Mouse (Mus musculus): ENCODE data around the gene Nr2e1. TPM values are rescaled to one million over a fixed set of nuclear protein-coding genes. Genes with fewer than 3 reads are reported as not detected.

Gene Nr2e1
- polyA plus RNA-seq, 1 experiment = not detected

DNA sequence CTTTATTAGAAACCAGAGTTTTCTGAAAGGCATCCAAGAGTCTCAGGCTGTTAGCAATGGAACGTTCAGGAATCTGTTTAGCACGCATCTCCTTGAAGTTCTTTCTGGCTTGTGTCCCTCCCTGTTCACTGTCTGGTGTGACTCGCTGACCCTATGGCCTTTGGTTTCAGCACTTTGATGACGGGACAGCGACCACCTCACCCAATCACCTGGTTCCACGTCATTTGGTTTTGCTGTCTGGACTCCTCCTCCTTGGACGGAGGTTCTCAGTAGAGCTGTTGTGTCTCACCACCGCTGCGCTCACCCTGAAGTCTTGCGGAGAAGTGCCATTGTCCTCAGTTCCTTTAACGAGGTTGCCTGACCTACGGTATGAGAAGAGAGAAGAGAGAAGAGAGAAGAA, 21.2 kb downstream of the Nr2e1 start:
- Histone ChIP-seq H3K4me3 (ENCODE audit: control insufficient read depth, insufficient read depth, low read length) (no peak overlapping the region), H3K4me1 (replicated peaks; ENCODE audit: control insufficient read depth, insufficient read depth, low read length) (no peaks in the 10 kb centered on the region), H3K27ac (ENCODE audit: control insufficient read depth, insufficient read depth, low read length) (no peak overlapping the region), H3K27me3 (ENCODE audit: control insufficient read depth, insufficient read depth, low read length) (peaks cover 3% of the 10 kb centered on the region), H3K36me3 (ENCODE audit: control insufficient read depth, insufficient read depth, low read length) (no peaks in the 10 kb centered on the region)
- 7% methylated on average over 12 of the region's 12 CpGs for WGBS
- TF ChIP-seq CTCF (IDR thresholded peaks at IDR 0.05; ENCODE audit: borderline replicate concordance, control insufficient read depth, extremely low read depth, insufficient read depth, low read length, poor library complexity) = no peak
- TF ChIP-seq POLR2A (IDR thresholded peaks at IDR 0.05; ENCODE audit: control insufficient read depth, extremely low read depth, insufficient read depth, low read length, poor library complexity) = no peak
- no peak for DNase-seq

DNA sequence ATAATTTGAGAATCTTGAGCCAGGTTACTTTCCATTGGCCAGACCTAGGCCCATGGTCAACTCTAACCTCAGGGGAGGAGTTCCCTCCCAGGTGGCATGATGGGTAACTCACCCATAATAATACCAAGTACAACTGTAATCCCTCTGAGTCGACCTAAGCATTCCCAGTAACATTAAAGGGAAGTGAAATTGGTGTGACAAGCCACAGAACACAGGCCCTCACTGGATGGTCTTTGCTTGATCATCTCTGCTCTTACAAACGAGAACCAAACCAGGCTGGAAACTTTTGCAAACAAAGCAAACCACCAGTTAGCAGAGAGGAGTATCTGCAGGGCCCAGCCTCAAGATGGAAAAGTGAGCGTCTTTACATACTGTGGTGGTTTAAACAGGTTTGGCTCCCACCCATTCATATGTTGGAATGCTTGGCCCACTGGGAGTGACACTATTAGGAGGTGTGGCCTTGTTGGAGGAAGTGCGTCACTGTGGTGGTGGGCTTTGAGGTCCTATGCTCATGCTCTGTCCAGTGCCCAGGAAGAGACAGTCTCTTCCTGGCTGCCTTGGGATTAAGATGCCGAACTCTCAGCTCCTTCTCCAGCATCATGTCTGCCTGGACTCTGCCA, 23.7 kb downstream of the Nr2e1 start:
- H3K27ac ChIP-seq (ENCODE audit: control insufficient read depth, insufficient read depth, low read length) = no peak overlapping the region
- H3K27me3 ChIP-seq (ENCODE audit: control insufficient read depth, insufficient read depth, low read length) = peaks cover 3% of the 10 kb centered on the region
- H3K4me1 ChIP-seq (replicated peaks; ENCODE audit: control insufficient read depth, insufficient read depth, low read length) = no peaks in the 10 kb centered on the region
- DNase-seq = no peak
- no peaks in the 10 kb centered on the region for H3K36me3 ChIP-seq (ENCODE audit: control insufficient read depth, insufficient read depth, low read length)
- TF ChIP-seq POLR2A (IDR thresholded peaks at IDR 0.05; ENCODE audit: control insufficient read depth, extremely low read depth, insufficient read depth, low read length, poor library complexity) = no peak
- TF ChIP-seq CTCF (IDR thresholded peaks at IDR 0.05; ENCODE audit: borderline replicate concordance, control insufficient read depth, extremely low read depth, insufficient read depth, low read length, poor library complexity) = no peak
- no peak overlapping the region for H3K4me3 ChIP-seq (ENCODE audit: control insufficient read depth, insufficient read depth, low read length)
- 68% methylated on average over 5 of the region's 5 CpGs for WGBS

DNA sequence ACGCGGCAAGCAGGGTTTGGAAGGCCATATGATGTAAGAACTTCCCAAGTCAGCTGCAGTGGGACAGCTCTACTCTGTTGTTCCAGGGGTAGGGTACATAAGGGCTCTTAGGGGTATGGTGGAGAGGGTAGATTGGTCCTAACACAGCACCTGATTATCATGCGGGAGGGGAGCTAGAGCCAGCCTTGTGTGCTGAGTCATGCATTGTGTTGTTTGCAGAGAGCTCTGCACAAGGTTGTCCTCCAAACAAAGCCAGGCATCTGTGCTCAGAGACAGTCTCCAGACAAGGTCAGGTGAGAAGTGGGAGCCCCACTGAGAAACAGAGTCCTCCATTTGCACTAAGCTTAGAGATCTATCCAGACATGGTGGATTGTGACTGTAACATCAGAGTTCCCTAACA, 36.9 kb downstream of the Nr2e1 start:
- 95% methylated on average over 3 of the region's 3 CpGs for WGBS
- no peak for DNase-seq
- no peaks in the 10 kb centered on the region for H3K4me1 ChIP-seq (replicated peaks; ENCODE audit: control insufficient read depth, insufficient read depth, low read length)

DNA sequence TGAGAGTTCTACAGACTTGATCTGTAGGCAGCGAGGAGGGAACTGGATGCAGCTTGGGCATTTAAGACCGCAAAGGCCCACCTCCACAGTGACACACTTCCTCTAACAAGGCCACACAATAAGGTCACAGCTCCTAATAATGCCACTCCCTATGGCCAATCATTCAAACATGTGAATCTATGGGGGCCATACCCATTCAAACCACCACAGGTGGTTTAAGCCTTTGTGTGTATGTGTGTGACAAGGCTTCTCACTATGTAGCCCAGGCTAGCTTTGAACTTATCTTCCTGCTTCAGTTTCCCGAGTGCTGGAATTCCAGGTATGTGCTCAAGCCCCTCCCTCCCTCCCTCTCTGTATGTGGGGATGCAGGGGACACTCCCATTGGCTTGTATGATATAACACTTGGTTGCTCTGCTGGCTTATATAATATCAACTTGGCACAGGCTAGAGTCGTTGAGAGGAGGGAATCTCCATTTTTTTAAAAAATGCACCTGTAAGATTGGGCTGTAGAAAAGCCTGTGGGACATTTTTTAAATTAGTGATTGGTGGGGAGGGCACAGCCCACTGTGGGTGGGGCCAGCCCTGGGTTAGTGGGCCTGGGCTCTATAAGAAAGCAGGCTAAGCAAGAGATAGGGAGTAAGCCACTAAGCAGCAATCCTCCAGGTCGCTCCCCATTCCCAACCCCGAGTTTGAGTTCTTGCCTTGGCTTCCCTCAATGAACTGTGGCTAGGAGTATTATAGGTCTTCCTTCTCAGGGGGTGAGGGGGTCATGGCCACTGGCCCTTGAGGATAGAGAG, 37.5 kb downstream of the Nr2e1 start:
- no peak for DNase-seq
- 85% methylated on average over 6 of the region's 6 CpGs for WGBS
- no peak overlapping the region for H3K27ac ChIP-seq (ENCODE audit: control insufficient read depth, insufficient read depth, low read length)
- H3K4me3 ChIP-seq (ENCODE audit: control insufficient read depth, insufficient read depth, low read length) = no peak overlapping the region
- no peaks in the 10 kb centered on the region for H3K36me3 ChIP-seq (ENCODE audit: control insufficient read depth, insufficient read depth, low read length)
- no peaks in the 10 kb centered on the region for H3K27me3 ChIP-seq (ENCODE audit: control insufficient read depth, insufficient read depth, low read length)
- no peaks in the 10 kb centered on the region for H3K4me1 ChIP-seq (replicated peaks; ENCODE audit: control insufficient read depth, insufficient read depth, low read length)
- TF ChIP-seq CTCF (IDR thresholded peaks at IDR 0.05; ENCODE audit: borderline replicate concordance, control insufficient read depth, extremely low read depth, insufficient read depth, low read length, poor library complexity) (no peak), POLR2A (IDR thresholded peaks at IDR 0.05; ENCODE audit: control insufficient read depth, extremely low read depth, insufficient read depth, low read length, poor library complexity) (no peak)

More for the DNA sequence above, 36.9 kb downstream of the Nr2e1 start:
- no peak overlapping the region for H3K27ac ChIP-seq (ENCODE audit: control insufficient read depth, insufficient read depth, low read length)
- no peak overlapping the region for H3K4me3 ChIP-seq (ENCODE audit: control insufficient read depth, insufficient read depth, low read length)
- no peaks in the 10 kb centered on the region for H3K36me3 ChIP-seq (ENCODE audit: control insufficient read depth, insufficient read depth, low read length)
- TF ChIP-seq POLR2A (IDR thresholded peaks at IDR 0.05; ENCODE audit: control insufficient read depth, extremely low read depth, insufficient read depth, low read length, poor library complexity) (no peak), CTCF (IDR thresholded peaks at IDR 0.05; ENCODE audit: borderline replicate concordance, control insufficient read depth, extremely low read depth, insufficient read depth, low read length, poor library complexity) (no peak)
- no peaks in the 10 kb centered on the region for H3K27me3 ChIP-seq (ENCODE audit: control insufficient read depth, insufficient read depth, low read length)

DNA sequence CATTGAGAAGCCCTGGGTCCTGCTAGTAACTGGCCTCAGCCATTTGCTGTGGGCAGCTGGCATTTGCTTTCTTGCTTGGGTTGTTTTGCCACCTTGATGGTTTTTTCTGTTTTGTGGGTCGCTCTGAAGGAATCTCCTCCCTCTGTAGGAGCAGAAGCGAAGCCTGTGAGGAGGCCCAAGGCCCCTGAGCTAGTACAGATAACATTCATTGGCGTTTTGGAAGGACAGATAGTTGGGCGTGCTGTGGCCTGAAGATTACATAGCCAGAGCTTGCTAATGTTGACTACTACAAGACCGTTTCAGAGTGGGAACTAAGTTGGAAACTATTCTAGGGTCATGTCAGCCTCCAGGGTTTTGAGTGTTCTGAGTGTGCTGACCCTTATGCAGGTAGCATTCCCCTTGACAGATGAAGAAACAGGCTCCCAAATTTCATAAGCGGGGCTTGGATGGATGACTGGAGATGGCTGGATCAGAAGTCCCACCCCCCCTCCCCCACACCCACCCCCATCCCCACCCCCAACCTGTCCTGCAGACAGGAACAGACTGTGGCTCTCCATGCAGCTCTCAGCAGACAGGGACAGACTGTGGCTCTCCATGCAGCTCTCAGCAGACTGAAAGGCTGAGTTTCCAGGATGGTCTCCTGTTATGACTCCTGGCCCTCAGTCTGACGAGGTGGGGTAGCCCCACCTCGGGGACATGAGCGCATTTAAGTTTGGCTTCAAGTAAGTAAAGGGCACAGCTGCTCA, 45.7 kb downstream of the Nr2e1 start:
- Histone ChIP-seq H3K27ac (ENCODE audit: control insufficient read depth, insufficient read depth, low read length) (no peak overlapping the region), H3K36me3 (ENCODE audit: control insufficient read depth, insufficient read depth, low read length) (peaks cover 25% of the 10 kb centered on the region)

DNA sequence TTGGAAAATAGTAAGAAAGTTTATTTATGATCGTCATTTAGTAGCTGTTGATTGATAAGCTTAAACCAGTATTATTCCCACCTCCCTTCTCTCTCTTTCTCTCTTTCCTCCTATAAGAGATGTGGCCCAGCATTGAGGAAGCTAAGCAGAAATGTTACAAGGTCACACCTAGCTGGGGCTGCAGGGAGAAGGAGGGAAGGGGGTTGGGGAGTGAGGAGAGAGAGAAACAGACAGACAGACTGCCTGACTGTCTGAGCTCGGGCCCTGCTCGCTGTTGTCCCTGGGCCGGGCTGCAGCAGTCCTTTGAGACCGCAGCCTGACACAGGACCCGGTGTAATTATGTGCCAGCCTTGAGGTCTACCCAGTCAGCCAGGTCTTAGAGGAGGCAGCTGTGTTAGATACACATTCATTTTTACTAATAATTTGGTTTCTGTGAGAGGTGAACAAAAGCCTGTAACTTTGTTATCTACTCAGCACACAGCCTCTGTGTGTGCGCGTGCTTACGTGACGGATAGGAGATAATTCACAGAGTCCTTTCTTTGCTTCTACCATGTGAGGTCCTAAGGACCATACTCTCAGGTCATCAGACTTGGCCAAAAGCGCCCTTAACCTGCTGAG, 49.5 kb downstream of the Nr2e1 start:
- no peak overlapping the region for H3K4me3 ChIP-seq (ENCODE audit: control insufficient read depth, insufficient read depth, low read length)
- no peaks in the 10 kb centered on the region for H3K27me3 ChIP-seq (ENCODE audit: control insufficient read depth, insufficient read depth, low read length)
- DNase-seq = no peak
- peaks cover 25% of the 10 kb centered on the region for H3K36me3 ChIP-seq (ENCODE audit: control insufficient read depth, insufficient read depth, low read length)
- 98% methylated on average over 11 of the region's 11 CpGs for WGBS
- no peaks in the 10 kb centered on the region for H3K4me1 ChIP-seq (replicated peaks; ENCODE audit: control insufficient read depth, insufficient read depth, low read length)
- no peak for TF ChIP-seq CTCF (IDR thresholded peaks at IDR 0.05; ENCODE audit: borderline replicate concordance, control insufficient read depth, extremely low read depth, insufficient read depth, low read length, poor library complexity)
- TF ChIP-seq POLR2A (IDR thresholded peaks at IDR 0.05; ENCODE audit: control insufficient read depth, extremely low read depth, insufficient read depth, low read length, poor library complexity) = no peak
- no peak overlapping the region for H3K27ac ChIP-seq (ENCODE audit: control insufficient read depth, insufficient read depth, low read length)

More for the DNA sequence above, 45.7 kb downstream of the Nr2e1 start:
- TF ChIP-seq CTCF (IDR thresholded peaks at IDR 0.05; ENCODE audit: borderline replicate concordance, control insufficient read depth, extremely low read depth, insufficient read depth, low read length, poor library complexity) (no peak), POLR2A (IDR thresholded peaks at IDR 0.05; ENCODE audit: control insufficient read depth, extremely low read depth, insufficient read depth, low read length, poor library complexity) (no peak)
- Histone ChIP-seq H3K4me1 (replicated peaks; ENCODE audit: control insufficient read depth, insufficient read depth, low read length) (no peaks in the 10 kb centered on the region), H3K4me3 (ENCODE audit: control insufficient read depth, insufficient read depth, low read length) (no peak overlapping the region), H3K27me3 (ENCODE audit: control insufficient read depth, insufficient read depth, low read length) (no peaks in the 10 kb centered on the region)
- no peak for DNase-seq
- WGBS = 94% methylated on average over 9 of the region's 9 CpGs

All from thymus, adult 2 months (tissue).